Mouse (Mus musculus) embryonic facial prominence, embryonic 15.5 days (tissue): ENCODE data around the gene Sv2b. TPM values are rescaled to one million over a fixed set of nuclear protein-coding genes. Genes with fewer than 3 reads are reported as not detected.
A peak's percentile ranks its signal among the peaks of the same experiment; 100 is the strongest.

Experiments
- ATAC-seq: fragments of 200-750 bp; cut with Nextera tagmentation; 2 replicates; pipeline ENCODE4 v1.8.0; 2017; ENCODE audit warnings: low read depth, moderate TSS enrichment; ENCODE audit not compliant: insufficient number of reproducible peaks, low FRiP score, low TSS enrichment
- H3K27ac ChIP-seq: fragments of 300-500 bp; sonication (generic); replicated peaks from 2 replicates; pipeline ENCODE4 v1.5.1; 2015; ENCODE audit warnings: mild to moderate bottlenecking, inconsistent platforms
- H3K27me3 ChIP-seq: fragments of 300-500 bp; sonication (generic); 2 replicates; pipeline ENCODE4 v1.6.1; 2015; ENCODE audit warnings: inconsistent platforms
- H3K36me3 ChIP-seq: fragments of 300-500 bp; sonication (generic); 2 replicates; pipeline ENCODE4 v1.6.1; 2015; ENCODE audit warnings: mild to moderate bottlenecking, inconsistent platforms
- H3K4me1 ChIP-seq: fragments of 300-500 bp; sonication (generic); 2 replicates; pipeline ENCODE4 v1.6.1; 2015; ENCODE audit warnings: inconsistent platforms
- H3K4me2 ChIP-seq: fragments of 300-500 bp; sonication (generic); replicated peaks from 2 replicates; pipeline ENCODE4 v1.6.1; 2015; ENCODE audit warnings: mild to moderate bottlenecking, inconsistent platforms
- H3K4me3 ChIP-seq: fragments of 300-500 bp; sonication (generic); replicated peaks from 2 replicates; pipeline ENCODE4 v1.5.1; 2015; ENCODE audit warnings: mild to moderate bottlenecking, inconsistent platforms
- H3K9ac ChIP-seq: fragments of 300-500 bp; sonication (generic); 2 replicates; pipeline ENCODE4 v1.6.1; 2015; ENCODE audit warnings: inconsistent platforms
- H3K9me3 ChIP-seq: fragments of 300-500 bp; sonication (generic); replicated peaks from 2 replicates; pipeline ENCODE4 v1.6.1; 2016; ENCODE audit warnings: inconsistent platforms
- WGBS: fragments of 180-500 bp; shearing (Covaris S2); methylation state at CpG from one replicate; pipeline ENCODE4 v1.1.7; 2015; 5-methylcytosine and 5-hydroxymethylcytosine counted together
- polyA plus RNA-seq: library from polyadenylated mRNA; unstranded; fragments of >200 nt; fragmentation: Nextera tagmentation; extraction: Ambion mirVana; gene quantifications from 2 replicates; pipeline ENCODE4 v1.2.1, GENCODE M21; 2015

The Sv2b gene
- polyA plus RNA-seq, 1 experiment from 2014 or later = 2.3 TPM

DNA sequence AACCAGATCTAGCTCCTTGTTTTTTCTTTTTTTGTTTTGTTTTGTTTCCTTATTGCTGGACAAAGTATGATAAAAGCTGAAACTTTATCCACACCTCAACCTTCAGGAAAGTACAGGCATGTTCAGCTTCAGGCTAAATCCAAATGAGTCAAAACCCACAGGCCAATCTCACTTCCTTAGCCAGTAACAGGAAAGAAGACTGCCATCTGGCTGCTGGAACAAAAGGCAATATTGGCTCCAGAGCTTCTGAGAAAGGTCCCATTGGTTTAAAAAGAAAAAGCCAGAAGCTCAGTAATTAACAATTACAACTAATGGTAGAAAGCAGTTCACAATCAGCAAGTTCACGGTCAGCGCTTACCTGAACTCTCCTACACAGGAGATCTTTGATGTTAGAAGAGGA, 169.8 kb downstream of the Sv2b start:
- no peak for ATAC-seq
- no peaks in the 10 kb centered on the region for H3K9me3 ChIP-seq
- H3K4me3 ChIP-seq = no peak overlapping the region
- 83% methylated on average over 2 of the region's 2 CpGs for WGBS
- no peaks in the 10 kb centered on the region for H3K36me3 ChIP-seq
- H3K27me3 ChIP-seq = 0 out of 2 replicates have a peak, but pooled peaks cover 2% of the 10 kb centered on the region
- H3K4me1 ChIP-seq = peaks cover 9% of the 10 kb centered on the region
- no peak overlapping the region for H3K4me2 ChIP-seq
- H3K9ac ChIP-seq = no peak overlapping the region
- H3K27ac ChIP-seq = no peak overlapping the region

DNA sequence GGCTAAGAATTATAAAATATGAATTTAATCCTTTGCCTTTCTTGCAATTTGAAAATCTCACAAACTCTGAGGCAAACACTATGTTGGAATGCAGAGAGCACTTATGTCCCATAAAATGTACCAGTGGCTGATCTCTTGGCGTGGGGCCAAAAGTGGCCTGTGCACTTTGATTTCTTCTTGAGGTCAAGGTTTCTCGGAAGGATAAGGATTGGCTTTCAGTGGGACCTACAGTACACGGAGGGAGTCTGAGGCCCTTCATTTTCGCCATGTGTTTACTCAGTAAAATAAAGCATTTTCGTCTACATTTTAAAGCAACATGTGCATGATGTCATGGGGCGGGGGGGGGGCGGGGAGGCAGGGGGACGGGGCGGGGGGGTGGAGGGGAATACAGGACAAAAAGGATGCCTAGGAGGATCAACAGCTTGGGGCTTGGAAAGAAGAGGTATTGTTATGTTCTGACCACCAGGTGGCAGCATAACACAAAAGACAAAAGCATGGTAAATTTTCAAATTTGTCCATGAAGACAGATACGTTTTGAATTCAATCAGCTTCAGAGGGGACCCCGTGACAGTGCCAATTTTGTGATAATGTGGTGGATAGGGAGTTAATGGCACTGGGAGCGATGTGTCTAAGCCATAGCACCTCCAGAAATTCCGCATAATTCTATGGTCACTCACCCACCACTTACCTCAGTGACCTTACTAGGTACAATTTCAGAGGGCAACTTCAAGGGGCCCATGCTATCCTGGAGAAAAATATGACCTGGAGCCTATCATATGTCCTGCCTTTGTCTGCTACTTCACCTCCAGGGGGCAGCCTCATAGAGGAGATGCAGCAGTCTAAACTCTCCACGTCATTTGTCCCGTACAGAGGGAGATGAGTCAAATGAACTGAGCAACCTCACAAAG, 174.1 kb downstream of the Sv2b start:
- H3K36me3 ChIP-seq = no peaks in the 10 kb centered on the region
- no peak overlapping the region for H3K9ac ChIP-seq
- no peak overlapping the region for H3K4me2 ChIP-seq
- H3K4me1 ChIP-seq = no peaks in the 10 kb centered on the region
- no peak overlapping the region for H3K4me3 ChIP-seq
- no peak for ATAC-seq
- H3K27me3 ChIP-seq = no peaks in the 10 kb centered on the region
- H3K27ac ChIP-seq = no peak overlapping the region
- 23% methylated on average over 15 of the region's 15 CpGs for WGBS
- no peaks in the 10 kb centered on the region for H3K9me3 ChIP-seq

DNA sequence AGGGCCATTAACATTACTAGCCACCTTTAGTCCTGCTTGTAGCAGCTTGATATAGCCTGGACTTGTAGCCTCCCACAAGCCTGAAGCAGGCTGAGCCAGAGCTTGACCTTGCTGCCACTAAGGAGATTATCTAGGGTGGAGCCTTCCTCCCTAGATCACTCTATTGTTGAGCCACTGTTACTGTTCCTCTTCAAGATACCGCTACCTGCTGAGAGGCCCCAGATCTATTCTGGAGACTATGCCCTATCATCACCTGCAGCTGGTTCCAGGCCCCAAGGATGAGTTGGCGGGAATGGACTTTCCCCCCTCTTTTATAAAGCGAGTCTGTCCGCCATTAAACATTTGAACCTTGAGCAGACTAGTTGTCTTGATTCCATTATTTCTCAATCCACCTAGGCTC, 181.0 kb downstream of the Sv2b start:
- Histone ChIP-seq H3K27me3 (no peaks in the 10 kb centered on the region), H3K9me3 (no peaks in the 10 kb centered on the region), H3K9ac (no peak overlapping the region), H3K27ac (no peak overlapping the region), H3K36me3 (no peaks in the 10 kb centered on the region), H3K4me2 (no peak overlapping the region), H3K4me1 (no peaks in the 10 kb centered on the region), H3K4me3 (no peak overlapping the region)
- 92% methylated on average over 4 of the region's 4 CpGs for WGBS
- no peak for ATAC-seq

DNA sequence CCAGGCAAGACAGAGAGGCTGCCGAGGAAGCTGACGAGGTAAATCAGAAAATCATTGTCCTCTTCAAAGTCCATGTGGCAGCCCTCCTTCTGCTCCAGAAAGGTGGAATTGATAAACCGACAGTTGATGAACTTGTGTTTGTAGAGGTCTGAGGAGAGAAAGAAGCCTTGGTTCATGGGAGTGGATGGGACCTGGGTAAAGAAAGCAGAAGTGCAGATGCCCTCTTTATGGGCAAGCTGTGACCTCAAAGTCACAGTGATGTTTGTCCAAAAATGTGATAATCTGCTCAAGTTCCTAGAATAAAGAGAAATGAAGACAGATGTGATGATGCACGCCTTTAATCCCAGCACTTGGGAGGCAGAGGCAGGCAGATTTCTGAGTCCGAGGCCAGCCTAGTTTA, 185.0 kb downstream of the Sv2b start:
- Histone ChIP-seq H3K4me1 (no peaks in the 10 kb centered on the region), H3K27ac (no peak overlapping the region), H3K9ac (no peak overlapping the region), H3K9me3 (no peaks in the 10 kb centered on the region), H3K27me3 (no peaks in the 10 kb centered on the region), H3K36me3 (no peaks in the 10 kb centered on the region), H3K4me2 (no peak overlapping the region), H3K4me3 (no peak overlapping the region)
- no peak for ATAC-seq
- 85% methylated on average over 5 of the region's 5 CpGs for WGBS

DNA sequence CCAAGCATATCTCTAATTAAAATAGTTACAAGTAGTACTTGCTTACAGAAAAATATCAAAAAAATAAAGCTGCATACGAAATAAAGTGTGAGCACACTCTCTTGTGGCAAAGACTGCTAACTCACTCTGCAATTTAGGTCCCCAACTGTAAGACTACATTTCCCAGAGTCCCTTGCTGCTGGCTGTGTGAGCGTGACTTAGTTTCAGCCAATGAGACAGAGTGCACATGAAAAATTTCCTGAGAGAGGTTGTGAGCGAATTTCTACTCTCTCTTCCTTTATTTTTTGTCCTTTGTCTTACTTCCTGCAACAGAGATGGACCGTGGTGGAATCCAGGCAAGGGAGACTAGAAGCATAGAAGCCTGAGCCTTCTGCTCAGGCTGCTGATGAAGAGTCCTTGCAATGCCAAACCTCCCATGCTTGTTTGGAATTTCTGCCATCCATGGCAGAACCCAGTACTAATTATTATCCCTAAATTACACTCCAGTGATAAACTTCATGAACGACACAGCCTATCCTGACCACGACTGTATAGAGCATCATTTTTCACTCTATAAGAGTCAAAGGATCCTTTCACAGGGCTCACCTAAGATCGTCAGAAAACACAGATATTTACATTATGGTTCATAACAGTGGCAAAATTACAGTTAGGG, 190.9 kb downstream of the Sv2b start:
- H3K9me3 ChIP-seq = no peaks in the 10 kb centered on the region
- H3K4me2 ChIP-seq = peak overlapping the region; percentile 49
- H3K36me3 ChIP-seq = no peaks in the 10 kb centered on the region
- WGBS = 31% methylated on average over 7 of the region's 7 CpGs
- no peak for ATAC-seq
- no peak overlapping the region for H3K9ac ChIP-seq
- peak overlapping the region; percentile 33 for H3K4me3 ChIP-seq
- H3K4me1 ChIP-seq = no peaks in the 10 kb centered on the region
- no peaks in the 10 kb centered on the region for H3K27me3 ChIP-seq
- H3K27ac ChIP-seq = no peak overlapping the region

DNA sequence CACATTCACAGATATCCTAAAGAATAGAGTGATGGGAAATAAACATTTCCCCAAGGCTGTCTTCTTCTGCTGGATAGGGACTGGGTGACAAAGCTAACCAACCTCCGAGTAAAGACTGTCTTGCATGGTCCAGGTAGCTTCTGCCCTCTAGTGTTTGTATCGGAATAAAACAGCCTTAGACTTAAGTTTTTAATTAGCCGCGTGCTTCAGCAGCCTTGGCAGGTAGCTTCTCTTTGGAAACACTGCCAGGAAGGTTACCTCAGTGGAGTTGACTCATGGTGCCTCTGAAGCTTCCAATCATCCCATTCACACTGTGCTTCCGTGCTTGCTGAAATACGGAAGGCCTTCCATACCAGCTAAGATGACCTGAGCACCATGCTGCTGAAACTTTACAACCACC, 198.4 kb downstream of the Sv2b start:
- no peak overlapping the region for H3K4me3 ChIP-seq
- no peaks in the 10 kb centered on the region for H3K4me1 ChIP-seq
- no peak overlapping the region for H3K27ac ChIP-seq
- H3K9me3 ChIP-seq = no peaks in the 10 kb centered on the region
- no peak overlapping the region for H3K4me2 ChIP-seq
- no peak for ATAC-seq
- WGBS = 13% methylated on average over 6 of the region's 6 CpGs
- H3K9ac ChIP-seq = no peak overlapping the region
- no peaks in the 10 kb centered on the region for H3K36me3 ChIP-seq
- 0 out of 2 replicates have a peak, but pooled peaks cover 2% of the 10 kb centered on the region for H3K27me3 ChIP-seq

DNA sequence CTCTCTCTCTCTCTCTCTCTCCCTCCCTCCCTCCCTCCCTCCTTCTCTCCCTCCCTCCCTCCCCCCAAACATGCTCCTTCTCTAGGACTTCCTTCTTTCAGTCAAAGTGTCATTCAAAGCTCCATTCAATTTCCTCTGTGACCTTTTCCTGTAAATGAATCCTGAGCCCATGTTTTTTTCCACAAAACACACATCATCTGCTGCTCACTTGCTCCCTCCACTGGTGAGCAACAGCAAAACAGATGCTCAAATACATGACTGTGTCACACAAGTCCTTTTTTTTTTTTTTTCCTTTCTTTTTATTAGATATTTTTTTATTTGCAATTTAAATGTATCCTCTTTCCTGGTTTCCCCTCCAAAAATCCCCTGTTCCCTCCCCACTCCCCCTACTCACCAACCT, 201.6 kb downstream of the Sv2b start:
- ATAC-seq = no peak
- H3K4me2 ChIP-seq = no peak overlapping the region
- H3K27me3 ChIP-seq = 0 out of 2 replicates have a peak, but pooled peaks cover 2% of the 10 kb centered on the region
- no peak overlapping the region for H3K27ac ChIP-seq
- H3K9me3 ChIP-seq = no peaks in the 10 kb centered on the region
- H3K4me3 ChIP-seq = no peak overlapping the region
- H3K4me1 ChIP-seq = no peaks in the 10 kb centered on the region
- no peak overlapping the region for H3K9ac ChIP-seq
- no peaks in the 10 kb centered on the region for H3K36me3 ChIP-seq

DNA sequence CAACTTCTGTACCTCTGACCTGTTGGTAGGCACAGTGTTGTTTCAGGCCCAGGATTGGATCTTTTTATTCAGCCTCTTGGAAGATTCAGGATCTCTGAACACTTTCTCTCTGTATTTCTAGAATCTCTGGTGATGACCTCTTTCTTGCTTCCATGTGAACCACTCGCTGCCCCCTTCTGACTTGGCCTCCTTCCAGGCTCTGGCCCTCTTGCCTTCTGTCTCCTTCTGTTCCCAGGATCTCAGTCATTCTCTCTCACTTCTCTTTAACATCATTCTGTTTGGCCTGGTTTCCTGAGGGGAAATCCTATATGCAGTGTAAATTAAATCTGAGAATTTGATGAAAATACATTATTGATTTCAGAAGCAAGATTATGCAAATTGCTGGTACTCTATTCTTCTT, 205.2 kb downstream of the Sv2b start:
- Histone ChIP-seq H3K9me3 (no peaks in the 10 kb centered on the region), H3K9ac (no peak overlapping the region), H3K4me2 (no peak overlapping the region), H3K27me3 (no peaks in the 10 kb centered on the region), H3K27ac (no peak overlapping the region), H3K4me1 (no peaks in the 10 kb centered on the region), H3K36me3 (no peaks in the 10 kb centered on the region), H3K4me3 (no peak overlapping the region)
- 59% methylated on average over 1 of the region's 1 CpGs for WGBS
- no peak for ATAC-seq

DNA sequence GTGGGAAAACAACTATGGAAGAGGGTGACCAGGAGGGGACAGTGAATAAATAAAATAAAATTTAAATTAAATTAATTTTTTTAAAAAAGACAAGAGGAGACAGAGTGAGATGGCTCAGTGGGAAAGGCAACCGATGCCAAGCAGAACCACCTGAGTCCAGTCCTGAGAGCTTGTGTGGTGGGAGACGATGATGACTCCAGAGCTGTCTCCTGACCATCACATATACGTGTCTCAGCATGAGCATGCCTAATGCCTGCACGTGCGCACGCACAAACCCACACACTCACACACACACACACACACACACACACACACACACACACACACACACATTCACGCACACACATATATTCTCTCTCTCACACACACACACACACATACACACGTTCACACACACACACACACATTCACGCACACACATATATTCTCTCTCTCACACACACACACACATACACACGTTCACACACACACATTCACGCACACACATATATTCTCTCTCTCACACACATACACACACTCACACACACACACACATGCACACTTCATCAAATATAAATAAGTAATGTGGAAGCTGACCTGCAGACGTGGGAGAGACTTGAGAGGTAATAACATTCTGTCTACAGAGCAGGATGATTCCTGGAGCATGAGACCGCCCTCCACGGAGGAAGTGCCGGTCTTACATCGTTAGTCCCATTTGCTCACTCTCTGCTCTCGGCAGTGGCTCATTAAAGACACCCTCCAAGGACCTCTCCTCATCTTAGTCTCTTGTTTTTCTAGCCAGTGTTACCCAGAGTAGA, 206.3 kb downstream of the Sv2b start:
- Histone ChIP-seq H3K4me1 (no peaks in the 10 kb centered on the region), H3K9me3 (no peaks in the 10 kb centered on the region), H3K9ac (no peak overlapping the region), H3K36me3 (no peaks in the 10 kb centered on the region), H3K27me3 (no peaks in the 10 kb centered on the region), H3K27ac (no peak overlapping the region), H3K4me2 (no peak overlapping the region), H3K4me3 (no peak overlapping the region)
- 76% methylated on average over 17 of the region's 17 CpGs for WGBS
- ATAC-seq = no peak

DNA sequence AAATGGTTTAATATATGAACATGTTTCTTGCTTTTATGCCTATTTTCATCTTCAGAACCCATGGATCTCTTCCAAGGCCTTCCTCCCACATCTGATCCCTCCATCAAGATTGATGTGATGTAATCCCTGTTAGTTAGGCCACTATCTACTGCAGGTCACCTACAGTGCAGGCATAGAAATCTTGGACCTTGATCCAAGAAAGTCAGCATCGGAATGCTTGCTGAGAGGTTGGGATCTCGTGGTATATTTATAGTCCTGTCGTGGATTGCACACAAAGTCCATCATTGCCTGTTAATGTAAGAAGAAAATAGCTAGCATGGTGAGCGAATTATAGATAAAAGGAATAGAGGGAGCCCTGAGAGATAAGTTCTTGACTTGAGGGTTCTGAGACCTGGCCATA, 223.6 kb downstream of the Sv2b start:
- Histone ChIP-seq H3K4me1 (no peaks in the 10 kb centered on the region), H3K27me3 (no peaks in the 10 kb centered on the region), H3K36me3 (no peaks in the 10 kb centered on the region), H3K4me3 (no peak overlapping the region), H3K9ac (no peak overlapping the region), H3K4me2 (no peak overlapping the region), H3K27ac (no peak overlapping the region), H3K9me3 (no peaks in the 10 kb centered on the region)
- 86% methylated on average over 4 of the region's 4 CpGs for WGBS
- no peak for ATAC-seq

DNA sequence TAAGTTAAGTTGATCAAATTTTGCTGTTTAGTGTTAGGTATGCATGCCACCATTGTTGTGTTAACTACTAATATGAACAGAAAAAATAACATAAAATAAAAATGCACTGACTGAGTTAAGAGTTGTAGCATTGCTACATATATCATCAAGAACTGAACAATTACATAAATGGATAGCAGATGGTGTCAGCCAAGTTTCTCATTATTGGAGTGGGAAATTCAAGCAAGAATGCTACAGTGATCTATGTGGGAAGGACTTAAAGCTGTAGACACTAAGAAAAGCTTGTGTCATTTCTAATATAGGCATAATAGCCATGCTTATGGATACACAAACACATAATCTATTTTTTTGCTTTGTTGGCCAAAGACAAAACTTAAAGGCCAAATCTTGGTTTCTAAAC, 228.9 kb downstream of the Sv2b start:
- Histone ChIP-seq H3K4me3 (no peak overlapping the region), H3K9me3 (no peaks in the 10 kb centered on the region), H3K4me1 (no peaks in the 10 kb centered on the region), H3K27ac (no peak overlapping the region), H3K4me2 (no peak overlapping the region), H3K36me3 (no peaks in the 10 kb centered on the region), H3K9ac (no peak overlapping the region), H3K27me3 (no peaks in the 10 kb centered on the region)
- no peak for ATAC-seq
